Mouse (Mus musculus): ENCODE measurements around the gene Vps37b.

DNA sequence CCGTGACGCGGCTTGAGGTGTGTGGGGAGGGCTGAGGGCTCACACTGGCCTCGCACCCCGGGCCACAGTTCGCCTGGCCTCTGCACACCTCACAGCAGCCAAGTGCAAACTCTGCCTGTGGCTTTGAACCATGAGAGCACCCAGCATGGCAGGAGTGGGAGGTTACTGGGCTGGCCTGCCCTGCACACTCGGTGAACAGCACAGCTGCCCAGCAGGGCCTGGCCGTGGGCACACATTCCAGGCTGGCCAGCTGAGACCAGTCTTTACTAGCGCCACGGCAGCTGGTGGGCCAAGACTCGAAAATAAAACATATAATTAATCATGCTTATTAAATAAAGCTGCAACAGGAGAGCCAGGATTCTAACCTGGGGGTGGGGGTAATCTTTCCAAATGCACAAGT lies 26.5 kb downstream of the Vps37b start:
- TF ChIP-seq POLR2A (IDR thresholded peaks at IDR 0.05; ENCODE audit: low read depth, low read length) (no peak), CTCF (IDR thresholded peaks at IDR 0.05; ENCODE audit: borderline replicate concordance, insufficient read depth, low read length) (no peak)

Measured in embryonic fibroblast, embryonic 13.5 days (primary cell).